Mouse (Mus musculus) heart, postnatal 0 days (tissue): ENCODE data around the gene Phyh.

Source experiments
- CTCF ChIP-seq: IDR thresholded peaks from 2 replicates; pipeline ENCODE4 v1.5.1; 2016; ENCODE audit warnings: antibody characterized with exemption, control low read depth, low read depth
- EP300 ChIP-seq: IDR thresholded peaks from 2 replicates; pipeline ENCODE4 v1.6.1; 2016; ENCODE audit warnings: antibody characterized with exemption, low read depth

DNA sequence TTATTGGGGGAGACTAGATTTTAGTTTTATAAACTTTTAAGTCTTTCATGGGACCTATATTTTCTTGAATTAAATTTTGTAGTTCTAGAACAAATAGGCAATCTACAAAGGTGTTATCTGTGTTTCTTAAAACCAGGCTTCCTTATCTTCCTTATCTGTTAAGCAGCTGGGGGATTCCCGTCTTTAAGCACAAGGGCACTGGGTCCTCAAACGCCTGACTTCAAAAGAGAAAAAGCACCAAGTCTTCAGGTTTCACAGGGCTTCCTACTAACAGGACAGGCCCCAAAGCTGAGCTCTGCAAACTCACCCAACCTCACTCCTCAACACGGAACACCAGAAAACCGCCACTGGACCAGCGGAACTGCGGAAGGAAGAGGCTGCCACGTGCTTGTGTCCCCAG is 10.9 kb upstream of the Phyh start:
- TF ChIP-seq CTCF (no peak), EP300 (no peak)
